Mouse (Mus musculus): ENCODE measurements around the gene Sik1.

- TF ChIP-seq POLR2A (IDR thresholded peaks at IDR 0.05; ENCODE audit: borderline replicate concordance, extremely low read depth, insufficient read depth, insufficient read length, poor library complexity, severe bottlenecking) (no peak), CTCF (IDR thresholded peaks at IDR 0.05; ENCODE audit: borderline replicate concordance, extremely low read depth, insufficient read depth, insufficient read length) (no peak)
These were observed 16.6 kb upstream of the Sik1 start for GRCm38 (mm10) chr17:31871968-31872825.
